Mouse (Mus musculus): ENCODE results near the gene 4921517D22Rik.
"Not testable (repeated sequence)": the region's sequence is repeated elsewhere in the genome, so short reads cannot be mapped to it uniquely, and the experiment has no call there.

Gene 4921517D22Rik

GRCm38 (mm10) chr13:59694008-59694407 lies at the start of gene 4921517D22Rik:
TSS of gene 4921517D22Rik (minus strand) at chr13:59694108.
- in situ Hi-C loops (cut with MboI; ENCODE audit: unreplicated experiment in 2 of 2), result no loop called here

- in situ Hi-C loops (cut with MboI; ENCODE audit: unreplicated experiment in 2 of 2), result loop anchor here (25.0 kb wide), 2 partner anchors 721 to 996 kb away; no protein-coding TSS in a partner anchor
These were observed 47.8 kb upstream of the 4921517D22Rik start for GRCm38 (mm10) chr13:59741697-59742096.

DNA sequence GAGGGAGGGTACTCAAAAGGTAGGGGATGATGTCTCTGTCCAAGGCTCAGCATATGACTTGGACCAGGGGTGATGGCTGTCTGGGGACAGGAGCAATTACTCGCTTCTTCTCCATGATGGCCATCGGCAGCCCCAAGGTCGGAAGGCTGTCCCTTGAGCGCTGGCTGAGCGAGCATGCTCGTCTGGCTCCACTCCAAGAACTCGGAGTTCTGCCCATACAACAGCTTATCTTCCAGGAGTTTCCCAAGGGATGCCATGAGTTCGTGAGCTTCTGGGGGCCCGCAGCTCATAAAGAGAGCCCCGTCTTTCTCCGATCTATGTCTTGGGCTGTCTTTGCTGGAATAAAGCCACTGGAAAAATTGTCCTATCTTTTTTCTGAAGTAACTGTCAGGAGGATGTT lies 47.2 kb upstream of the 4921517D22Rik start:
- in situ Hi-C loops (cut with MboI; ENCODE audit: unreplicated experiment in 2 of 2), result loop anchor here (25.0 kb wide), 2 partner anchors 721 to 996 kb away; no protein-coding TSS in a partner anchor

GRCm38 (mm10) chr13:59739397-59739796 lies 45.5 kb upstream of the 4921517D22Rik start:
- in situ Hi-C loops (cut with MboI; ENCODE audit: unreplicated experiment in 2 of 2), result loop anchor here (25.0 kb wide), 2 partner anchors 723 to 998 kb away; no protein-coding TSS in a partner anchor

DNA sequence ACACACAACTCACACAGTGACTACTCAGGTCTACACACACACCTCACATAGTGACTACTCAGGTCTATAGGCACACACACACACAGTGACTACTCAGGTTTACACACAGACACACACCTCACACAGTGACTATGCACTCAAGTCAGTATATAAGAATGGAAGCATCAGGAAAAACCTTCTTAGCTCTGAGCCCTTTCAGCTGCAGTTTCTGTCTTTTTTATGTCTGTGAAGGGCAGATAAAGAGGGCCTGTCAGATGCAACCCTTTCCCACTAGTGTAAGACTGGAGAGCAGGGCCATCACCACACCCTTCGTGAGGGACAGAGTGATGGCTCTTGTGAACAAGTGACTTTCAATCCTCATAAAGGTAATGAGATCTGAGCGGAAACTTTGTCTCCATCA lies 44.5 kb upstream of the 4921517D22Rik start:
- in situ Hi-C loops (cut with MboI; ENCODE audit: unreplicated experiment in 2 of 2), result loop anchor here (25.0 kb wide), 2 partner anchors 724 to 999 kb away; no protein-coding TSS in a partner anchor

- in situ Hi-C loops (cut with MboI; ENCODE audit: unreplicated experiment in 2 of 2), result loop anchor here (25.0 kb wide), 2 partner anchors 727 to 1002 kb away; no protein-coding TSS in a partner anchor
These were observed 41.3 kb upstream of the 4921517D22Rik start for GRCm38 (mm10) chr13:59735190-59735589.

DNA sequence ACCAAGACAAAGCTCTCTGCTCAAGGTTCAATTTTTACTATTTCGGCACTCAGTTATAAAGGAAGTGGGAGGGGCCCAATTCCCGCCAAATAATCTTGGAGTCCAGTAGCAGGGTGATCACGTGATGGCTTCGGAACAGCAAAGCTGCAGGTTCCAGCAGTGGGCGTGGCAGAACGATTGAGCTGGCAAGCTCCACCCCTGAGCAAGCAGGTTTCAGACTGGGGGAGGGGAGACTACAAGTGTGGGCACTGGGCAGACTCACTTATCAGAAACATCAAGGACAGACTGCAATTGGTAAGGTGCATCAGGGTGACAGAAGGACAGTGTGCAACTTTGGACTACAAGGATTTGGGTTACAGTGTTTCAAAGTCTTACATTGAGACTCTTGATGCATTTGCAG lies 40.4 kb upstream of the 4921517D22Rik start:
- in situ Hi-C loops (cut with MboI; ENCODE audit: unreplicated experiment in 2 of 2), result loop anchor here (5.0 to 25.0 kb wide), 3 partner anchors 728 to 1097 kb away; no protein-coding TSS in a partner anchor

GRCm38 (mm10) chr13:59733936-59734335 lies 40.0 kb upstream of the 4921517D22Rik start:
- in situ Hi-C loops (cut with MboI; ENCODE audit: unreplicated experiment in 2 of 2), result loop anchor here (5.0 to 25.0 kb wide), 3 partner anchors 728 to 1097 kb away; no protein-coding TSS in a partner anchor

GRCm38 (mm10) chr13:59731652-59732051 lies 37.7 kb upstream of the 4921517D22Rik start, which contains the start of gene Spata31d1d:
TSS of gene Spata31d1d (minus strand) at chr13:59731752.
- in situ Hi-C loops (cut with MboI; ENCODE audit: unreplicated experiment in 2 of 2), result loop anchor here (5.0 to 25.0 kb wide), 3 partner anchors 731 to 1094 kb away; no protein-coding TSS in a partner anchor

- in situ Hi-C loops (cut with MboI; ENCODE audit: unreplicated experiment in 2 of 2), result loop anchor here (5.0 to 25.0 kb wide), 7 partner anchors 86 to 1094 kb away; no protein-coding TSS in a partner anchor
These were observed 34.6 kb upstream of the 4921517D22Rik start for GRCm38 (mm10) chr13:59728378-59729093.

DNA sequence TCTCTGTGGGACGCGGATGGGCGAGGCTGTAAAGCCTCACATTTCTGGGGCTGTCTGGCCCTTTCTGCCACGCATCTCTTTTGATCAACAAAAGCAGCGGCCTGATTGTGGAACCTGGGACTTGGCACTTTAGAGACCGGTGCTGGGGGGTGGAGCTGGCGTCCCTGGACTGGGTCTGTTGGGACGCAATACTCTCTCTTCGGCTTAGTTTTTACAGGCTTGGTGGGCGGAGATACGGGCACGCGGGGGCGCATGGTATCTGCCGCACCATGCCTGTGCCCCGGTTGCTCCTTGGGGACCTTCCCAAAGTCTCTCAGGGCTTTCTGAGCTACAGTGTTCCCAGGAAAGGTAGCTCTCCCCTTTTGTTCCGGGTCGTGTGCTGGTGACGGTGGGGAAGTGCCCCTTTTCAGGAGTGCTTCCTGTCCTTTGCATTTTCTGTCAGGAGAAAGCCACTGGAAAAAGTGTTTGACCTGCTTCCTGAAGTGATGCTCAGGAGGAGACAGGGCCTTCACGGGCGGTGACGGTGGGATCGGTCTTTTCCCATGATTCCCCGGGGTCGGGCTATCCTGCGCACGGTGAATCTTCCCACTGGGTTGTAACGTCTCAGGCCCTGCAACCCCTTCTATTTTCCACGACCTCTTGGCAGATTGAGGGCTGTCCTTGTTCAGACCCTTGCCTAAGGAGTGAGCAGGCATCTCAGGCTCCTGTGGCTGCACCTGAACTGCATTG lies 32.4 kb upstream of the 4921517D22Rik start:
- in situ Hi-C loops (cut with MboI; ENCODE audit: unreplicated experiment in 2 of 2), result loop anchor here (5.0 to 25.0 kb wide), 7 partner anchors 84 to 1092 kb away; no protein-coding TSS in a partner anchor

DNA sequence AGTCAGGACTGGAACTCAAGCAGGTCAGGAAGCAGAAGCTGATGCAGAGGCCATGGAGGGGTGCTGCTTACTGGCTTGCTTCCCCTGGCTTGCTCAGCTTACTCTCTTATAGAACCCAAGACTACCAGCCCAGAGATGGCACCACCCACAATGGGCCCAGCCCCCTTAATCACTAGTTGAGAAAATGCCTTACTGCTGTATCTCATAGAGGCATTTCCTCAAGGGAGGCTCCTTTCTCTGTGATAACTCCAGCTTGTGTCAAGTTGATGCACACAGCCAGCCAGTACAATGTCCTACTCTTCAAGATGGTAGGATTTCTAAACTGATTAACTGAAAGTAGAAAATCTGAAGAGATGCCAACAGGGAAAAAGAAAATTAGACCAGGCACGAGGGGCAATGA lies 28.2 kb upstream of the 4921517D22Rik start:
- in situ Hi-C loops (cut with MboI; ENCODE audit: unreplicated experiment in 2 of 2), result loop anchor here in 1 of 2 experiments (10.0 kb wide), 2 partner anchors 287 to 1087 kb away; no protein-coding TSS in a partner anchor

GRCm38 (mm10) chr13:59719475-59719874 lies 25.6 kb upstream of the 4921517D22Rik start:
- in situ Hi-C loops (cut with MboI; ENCODE audit: unreplicated experiment in 2 of 2), result no loop called here

DNA sequence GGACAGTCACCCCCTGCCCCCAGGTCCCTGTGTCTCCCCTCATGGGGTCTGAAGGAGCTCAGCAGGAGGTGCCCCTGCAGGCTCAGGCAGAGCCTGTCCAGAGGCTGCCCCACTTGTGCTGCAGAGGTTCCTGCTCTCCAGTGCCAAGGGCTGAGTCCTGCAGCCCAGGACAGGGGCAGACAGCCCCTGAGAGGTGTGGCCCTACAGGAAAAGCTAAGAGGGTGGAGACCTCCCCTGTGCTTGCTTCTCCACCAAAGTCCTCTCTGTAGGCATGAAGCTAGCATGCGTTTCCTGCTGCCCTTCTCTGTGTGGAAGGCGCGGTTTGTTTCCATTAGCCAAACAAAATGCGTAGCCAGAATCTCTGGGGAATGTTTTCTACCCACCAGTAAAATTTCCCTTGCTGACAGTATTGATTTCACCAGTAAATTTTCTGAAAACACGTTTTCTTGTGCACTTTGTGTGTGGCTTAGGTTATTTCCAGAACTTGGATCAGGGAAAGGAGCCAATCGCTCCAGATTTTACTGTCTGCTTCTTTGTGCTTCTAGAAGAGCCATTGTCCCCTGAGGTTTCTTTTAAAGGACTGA lies 25.0 kb upstream of the 4921517D22Rik start:
- in situ Hi-C loops (cut with MboI; ENCODE audit: unreplicated experiment in 2 of 2), result not testable (repeated sequence)

- in situ Hi-C loops (cut with MboI; ENCODE audit: unreplicated experiment in 2 of 2), result no loop called here
These were observed 19.8 kb upstream of the 4921517D22Rik start for GRCm38 (mm10) chr13:59713710-59714109.

- in situ Hi-C loops (cut with MboI; ENCODE audit: unreplicated experiment in 2 of 2), result not testable (repeated sequence)
These were observed 18.1 kb upstream of the 4921517D22Rik start, which contains the start of gene Spata31d1b for GRCm38 (mm10) chr13:59711984-59712383. TSS of gene Spata31d1b (plus strand) at chr13:59712284.

- in situ Hi-C loops (cut with MboI; ENCODE audit: unreplicated experiment in 2 of 2), result no loop called here
These were observed 16.3 kb upstream of the 4921517D22Rik start, which contains the start of gene Spata31d1a for GRCm38 (mm10) chr13:59710230-59710629. TSS of gene Spata31d1a (minus strand) at chr13:59710330.

GRCm38 (mm10) chr13:59704562-59704961 lies 10.7 kb upstream of the 4921517D22Rik start:
- in situ Hi-C loops (cut with MboI; ENCODE audit: unreplicated experiment in 2 of 2), result no loop called here

GRCm38 (mm10) chr13:59703514-59703913 lies 9.6 kb upstream of the 4921517D22Rik start:
- in situ Hi-C loops (cut with MboI; ENCODE audit: unreplicated experiment in 2 of 2), result no loop called here

DNA sequence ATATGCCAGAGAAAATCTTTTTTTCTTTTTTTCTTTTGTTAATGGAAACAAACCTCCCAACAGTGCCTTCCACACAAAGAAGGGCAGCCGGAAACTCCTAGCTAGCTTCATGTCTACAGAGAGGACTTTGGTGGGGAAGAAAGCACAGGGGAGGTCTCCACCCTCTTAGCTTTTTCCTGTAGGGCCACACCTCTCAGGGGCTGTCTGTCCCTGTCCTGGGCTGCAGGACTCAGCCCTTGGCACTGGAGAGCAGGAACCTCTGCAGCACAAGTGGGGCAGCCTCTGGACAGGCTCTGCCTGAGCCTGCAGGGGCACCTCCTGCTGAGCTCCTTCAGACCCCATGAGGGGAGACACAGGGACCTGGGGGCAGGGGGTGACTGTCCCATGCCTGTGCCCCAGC lies 6.2 kb upstream of the 4921517D22Rik start:
- in situ Hi-C loops (cut with MboI; ENCODE audit: unreplicated experiment in 2 of 2), result not testable (repeated sequence)
